In the genomic region with DNA sequence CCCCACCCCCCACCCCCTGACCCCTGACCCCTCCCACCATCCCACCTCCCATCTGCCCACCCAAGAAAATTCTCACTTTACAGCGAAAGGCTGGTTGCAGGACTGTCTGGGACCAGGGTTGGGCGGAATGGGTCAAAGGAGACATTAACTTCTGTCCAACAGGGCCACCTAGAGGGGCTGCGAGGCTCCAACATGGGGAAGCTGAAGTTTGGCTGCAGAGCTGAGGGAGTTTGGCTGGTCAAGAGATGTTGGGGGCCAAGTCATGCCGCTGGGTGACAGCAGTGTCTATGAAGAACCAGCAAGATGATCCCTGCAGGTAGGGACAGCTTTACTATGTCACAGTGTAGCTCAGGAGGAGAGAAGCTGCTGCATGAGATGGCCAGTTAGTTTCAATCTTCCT, we compare ENCODE assay signal across 9 mouse cellular contexts. TPM values are rescaled to one million over a fixed set of nuclear protein-coding genes. Genes with fewer than 3 reads are reported as not detected.
DNase-seq lines count a peak whose midpoint lies in the region; ATAC-seq and TF ChIP-seq lines count a peak whose summit lies in the region.
"Had no signal": no experiment of that assay in that cellular context is flagged by ENCODE, and none has a peak within 500 bp of the region (broad histone marks: within the 10 kb centered on the region; RNA-seq: fewer than 3 reads in every experiment).

No protein-coding gene starts in this region.

- H3K27me3 ChIP-seq in MEL (ENCODE audit: control insufficient read depth in 1 of 2, insufficient read depth in 2 of 2, low read length in 2 of 2) = peaks cover 3 to 9% of the 10 kb centered on the region in 2 experiments; a peak in 3 of 4 replicates
- H3K27me3 ChIP-seq: neural tube, embryonic 13.5 days had no signal

- peak; percentile 44 for TF ChIP-seq CTCF in left cerebral cortex, adult 2 months (IDR thresholded peaks at IDR 0.05)
- TF ChIP-seq CTCF in MEL (IDR thresholded peaks at IDR 0.05 in 2 of 3, conservative IDR thresholded peaks at IDR 0.05 in 1 of 3; ENCODE audit: control insufficient read depth in 1 of 3, insufficient read depth in 1 of 3, low read depth in 2 of 3, low read length in 3 of 3, poor library complexity in 1 of 3, severe bottlenecking in 1 of 3) = peak in 2 of 3 experiments; percentile 60 to 65; a peak in 5 of 6 replicates

- no peaks in the 10 kb centered on the region for H3K79me2 ChIP-seq in MEL (ENCODE audit: control insufficient read depth, insufficient read depth, low read length, poor library complexity)

- no peak for DNase-seq in left cerebral cortex, adult 2 months (ENCODE audit: extremely low spot score in 1 of 2, low spot score in 2 of 2)
- DNase-seq in left cerebral cortex, adult 8-10 months (ENCODE audit: low spot score in 2 of 2) = no peak
- peak; percentile 25 for DNase-seq in MEL (ENCODE audit: low read depth, low spot score)
- peak; percentile 1 for DNase-seq in c-Kit-negative CD71-positive TER-119-positive erythroid progenitor cells, embryonic 14.5 days (ENCODE audit: low read depth, low spot score)
- peak; percentile 57 for DNase-seq in heart, postnatal 4 days
- DNase-seq in T-cell, adult 2 months (ENCODE audit: low spot score) = no peak
- DNase-seq in neural tube, embryonic 10.5 days (ENCODE audit: extremely low spot score, low spot score) = no peak

- no peak overlapping the region for H3K4me3 ChIP-seq in left cerebral cortex, adult 2 months
- H3K4me3 ChIP-seq in MEL (ENCODE audit: control insufficient read depth in 1 of 2, insufficient read depth in 1 of 2, low read depth in 2 of 2, low read length in 2 of 2) = no peak overlapping the region
- H3K4me3 ChIP-seq: neural tube, embryonic 13.5 days had no signal

- no peak for TF ChIP-seq POLR2A in MEL (IDR thresholded peaks at IDR 0.05; ENCODE audit: control insufficient read depth in 1 of 2, insufficient read depth in 1 of 2, low read depth in 1 of 2, low read length in 2 of 2, poor library complexity in 1 of 2)

- H3K4me1 ChIP-seq in MEL (ENCODE audit: control insufficient read depth in 1 of 2, insufficient read depth in 2 of 2, low read length in 2 of 2) = no peaks in the 10 kb centered on the region
- H3K4me1 ChIP-seq: neural tube, embryonic 13.5 days had no signal

- ATAC-seq in megakaryocyte, adult 5-6 weeks (ENCODE audit: poor library complexity, severe bottlenecking) = peak; percentile 74

- no peak overlapping the region for H3K27ac ChIP-seq in left cerebral cortex, adult 2 months
- H3K27ac ChIP-seq in MEL (ENCODE audit: control insufficient read depth, low read depth, low read length) = no peak overlapping the region
- H3K27ac ChIP-seq: neural tube, embryonic 13.5 days had no signal

- no peak for TF ChIP-seq EP300 in MEL (IDR thresholded peaks at IDR 0.05; ENCODE audit: low read depth in 1 of 2, low read length in 2 of 2)

- peak; percentile 66 for TF ChIP-seq RAD21 in MEL (IDR thresholded peaks at IDR 0.05; ENCODE audit: low read depth, low read length)

- H3K36me3 ChIP-seq in MEL (ENCODE audit: control insufficient read depth in 1 of 2, insufficient read depth in 2 of 2, low read length in 2 of 2) = no peaks in the 10 kb centered on the region
- H3K36me3 ChIP-seq: neural tube, embryonic 13.5 days had no signal

- intact Hi-C loops in left cerebral cortex, adult 2 months (cut with DNase I) = no loop called here

- no peaks in the 10 kb centered on the region for H3K9me3 ChIP-seq in MEL (replicated peaks; ENCODE audit: insufficient read depth, low read length)
- H3K9me3 ChIP-seq: neural tube, embryonic 13.5 days had no signal

- H3K9ac ChIP-seq in MEL (ENCODE audit: control insufficient read depth, low read depth, low read length, poor library complexity, severe bottlenecking) = no peak overlapping the region
- H3K9ac ChIP-seq: neural tube, embryonic 13.5 days had no signal

TF ChIP-seq in MEL, 35 proteins besides CTCF, POLR2A, EP300 and RAD21:
- TF ChIP-seq MYB (IDR thresholded peaks at IDR 0.05; ENCODE audit: low read depth, low read length) = no peak
- TF ChIP-seq KAT2A (conservative IDR thresholded peaks at IDR 0.05; ENCODE audit: low read depth, low read length) = no peak
- peak; percentile 61 for TF ChIP-seq SMC3 (IDR thresholded peaks at IDR 0.05; ENCODE audit: low read depth, low read length)
- TF ChIP-seq ZC3H11A (IDR thresholded peaks at IDR 0.05; ENCODE audit: low read depth, low read length) = peak; percentile 34; the same call in 1 of the 2 replicates
- TF ChIP-seq GATA1 (IDR thresholded peaks at IDR 0.05; ENCODE audit: low read depth, low read length) = no peak
TF ChIP-seq in MEL: peak in this region for 2.

RNA-seq across cellular contexts. Expression of a gene that starts 32.9 kb away (rescaled TPM):
- total RNA-seq in left cerebral cortex, adult 2 months (2021) = 10 to 100 TPM; 32.1 to 32.9 TPM
- 10 to 100 TPM; 43.1 to 50.3 (median 45.5) TPM for total RNA-seq in left cerebral cortex, adult 8-10 months (2022)
- 0.23 TPM in 2 replicates for total RNA-seq in MEL (2012; rRNA removed)
- polyA plus RNA-seq in MEL (2012; ENCODE audit: insufficient read depth in 1 of 2, insufficient read length in 2 of 2, low read depth in 1 of 2, low replicate concordance in 2 of 2, missing spikeins in 1 of 2) = under 1 TPM in 1 of 2 experiments, not detected in 1; 0.99 TPM
- 1 to 10 TPM; 7.6 TPM for total RNA-seq in heart, postnatal 4 days (2021)
- total RNA-seq in megakaryocyte, adult 5-6 weeks (2015) = 3.2 and 6.0 TPM in 2 replicates
- 2.5 and 6.3 TPM in 2 replicates for total RNA-seq in megakaryocyte, adult 5-6 weeks (2017)

Comparison
In these comparisons a context has a peak if more than half of its experiments do, and no peak if none do; other contexts are left out.
1. DNase-seq: peak in MEL (single experiment), c-Kit-negative CD71-positive TER-119-positive erythroid progenitor cells, embryonic 14.5 days (single experiment) and heart, postnatal 4 days (single experiment); none in left cerebral cortex, adult 2 months (0 of 2), left cerebral cortex, adult 8-10 months (0 of 2), T-cell, adult 2 months (single experiment) and neural tube, embryonic 10.5 days (single experiment).